Mouse (Mus musculus) embryonic fibroblast, embryonic 13.5 days (primary cell): ENCODE measurements at regions not wholly inside any gene's neighbourhood (a gene's known extent, or its start where the extent isn't known, plus 50 kb on each side); places are given as distances from the start of the nearest gene placed in this dataset.

Source experiments
- CTCF ChIP-seq: IDR thresholded peaks from 2 replicates; pipeline ENCODE4 v1.5.1; 2011; ENCODE audit warnings: mild to moderate bottlenecking, control low read depth, low read length, moderate library complexity, borderline replicate concordance; ENCODE audit not compliant: insufficient read depth
- POLR2A ChIP-seq: IDR thresholded peaks from 2 replicates; pipeline ENCODE4 v1.6.1; 2011; ENCODE audit warnings: low read depth, mild to moderate bottlenecking, control low read depth, low read length, moderate library complexity

GRCm38 (mm10) chr17:62172305-62172704 lies 708.8 kb downstream of the Efna5 start:
- TF ChIP-seq POLR2A (no peak), CTCF (no peak)
